Mouse (Mus musculus): ENCODE data around the gene Gramd4.

- TF ChIP-seq CTCF (IDR thresholded peaks at IDR 0.05; ENCODE audit: control insufficient read depth, insufficient read depth, insufficient read length) = no peak
- TF ChIP-seq MYOG (IDR thresholded peaks at IDR 0.05; ENCODE audit: control insufficient read depth, extremely low read depth, insufficient read length) = no peak
- TF ChIP-seq MAX (IDR thresholded peaks at IDR 0.05) = no peak
- TF ChIP-seq USF1 (IDR thresholded peaks at IDR 0.05; ENCODE audit: low read depth) = no peak
- no peak for TF ChIP-seq FOSL1 (IDR thresholded peaks at IDR 0.05; ENCODE audit: insufficient read depth, low read length, poor library complexity, severe bottlenecking)
- TF ChIP-seq MYOD1 (IDR thresholded peaks at IDR 0.05; ENCODE audit: control insufficient read depth, insufficient read length, low read depth) = no peak
These were observed 12.9 kb downstream of the Gramd4 start for GRCm38 (mm10) chr15:86070368-86070767.
